Mouse (Mus musculus) cerebellum, adult 8-10 months (tissue): ENCODE results near the gene Sptb.
A peak's percentile ranks its signal among the peaks of the same experiment; 100 is the strongest.

Experiments used
- DNase-seq: peaks from one replicate; pipeline ENCODE4 v3.0.0; 2022

Gene Sptb

DNA sequence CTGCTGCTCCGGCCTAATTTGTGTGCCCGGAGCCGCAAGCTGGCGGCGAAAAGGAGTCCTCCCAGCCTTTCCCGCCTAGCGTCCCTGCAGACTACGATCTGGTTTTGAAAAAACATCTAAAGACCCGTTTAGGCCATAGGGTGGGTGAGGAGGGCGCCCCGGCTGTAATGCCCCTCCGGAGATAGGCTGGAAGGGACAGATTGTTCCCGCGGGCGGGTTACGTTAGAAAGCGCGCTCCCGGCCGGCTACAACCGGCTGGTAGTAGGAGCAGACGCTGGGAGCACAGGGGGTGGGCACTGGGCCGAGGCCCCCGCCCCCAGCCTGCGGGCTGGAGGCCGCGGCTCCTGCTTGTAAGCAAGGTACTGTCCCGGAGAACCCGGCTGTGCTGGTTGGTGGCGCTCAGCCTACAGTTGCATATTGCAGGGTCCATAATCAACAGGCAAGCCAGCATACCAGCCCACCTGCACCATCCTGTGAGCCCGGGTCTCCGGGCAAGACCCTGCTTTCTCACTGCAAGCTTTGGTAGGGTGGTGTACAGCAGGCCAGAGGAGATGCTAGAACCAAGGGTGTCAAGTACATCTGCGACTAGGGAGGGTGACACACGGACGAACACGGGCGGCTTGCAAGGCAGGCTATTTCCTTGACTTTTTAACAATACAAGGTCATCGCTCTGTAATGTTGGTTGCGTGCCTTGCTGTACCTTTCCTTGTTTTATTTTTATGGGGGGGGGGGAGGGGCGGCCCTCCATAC, at the start of gene Sptb:
Gene Sptb, minus strand, starts transcription at position 197 of the 750 bp plus-strand sequence.
- DNase-seq, result peak; percentile 97

DNA sequence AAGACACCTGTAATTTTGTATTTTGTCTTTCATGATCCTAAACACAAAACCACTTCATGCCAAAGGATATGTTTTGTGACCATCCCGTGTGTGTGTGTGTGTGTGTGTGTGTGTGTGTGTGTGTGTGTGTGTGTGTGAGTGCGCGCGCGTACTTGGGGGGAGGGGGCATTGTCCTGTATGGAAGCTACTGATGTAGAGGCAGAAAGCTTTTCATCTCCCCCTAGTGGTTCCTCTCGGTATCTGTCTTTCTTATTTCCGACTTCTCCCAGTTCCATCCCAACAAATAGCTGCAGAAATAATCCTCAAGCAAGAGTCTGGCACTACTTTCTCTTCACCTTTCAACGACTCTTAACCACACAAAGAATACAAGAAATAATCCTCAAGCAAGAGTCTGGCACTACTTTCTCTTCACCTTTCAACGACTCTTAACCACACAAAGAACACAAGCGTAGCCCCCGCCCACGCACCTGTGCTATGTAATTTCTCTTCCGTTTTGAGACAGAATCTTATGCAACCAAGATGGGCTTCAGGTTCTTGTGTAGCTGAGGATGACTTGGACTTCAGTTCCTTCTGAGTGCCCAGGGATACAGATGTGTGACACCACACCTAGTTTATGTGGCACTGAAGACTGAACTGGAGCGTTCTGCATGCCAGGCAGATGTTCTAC, 42.4 kb upstream of the Sptb start:
- DNase-seq, result peak; percentile 69

GRCm38 (mm10) chr12:76750866-76751459, 40.6 kb upstream of the Sptb start:
- DNase-seq, result peak; percentile 47

- no peak for DNase-seq
Observed at GRCm38 (mm10) chr12:76727955-76728354, 17.6 kb upstream of the Sptb start.

DNA sequence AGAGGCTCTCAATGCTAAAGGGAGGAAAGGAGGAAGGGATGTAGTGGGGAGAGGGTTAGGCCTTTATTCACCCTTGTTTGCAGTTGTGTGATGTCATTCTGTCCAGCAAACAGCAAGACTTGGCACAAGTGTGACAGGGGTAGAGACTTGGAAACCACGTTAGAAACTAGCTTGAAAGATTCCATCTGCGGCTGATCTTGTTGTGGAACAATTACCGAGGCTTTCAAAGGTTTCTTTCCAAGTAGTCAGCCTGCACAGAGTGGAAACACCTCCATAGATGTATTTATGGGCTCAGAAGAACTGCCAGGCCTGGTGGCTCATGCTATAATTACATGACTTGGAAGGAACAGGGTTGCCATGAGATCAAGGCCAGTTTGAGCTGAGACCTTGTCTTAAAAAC, 11.7 kb upstream of the Sptb start:
- DNase-seq, result no peak

DNA sequence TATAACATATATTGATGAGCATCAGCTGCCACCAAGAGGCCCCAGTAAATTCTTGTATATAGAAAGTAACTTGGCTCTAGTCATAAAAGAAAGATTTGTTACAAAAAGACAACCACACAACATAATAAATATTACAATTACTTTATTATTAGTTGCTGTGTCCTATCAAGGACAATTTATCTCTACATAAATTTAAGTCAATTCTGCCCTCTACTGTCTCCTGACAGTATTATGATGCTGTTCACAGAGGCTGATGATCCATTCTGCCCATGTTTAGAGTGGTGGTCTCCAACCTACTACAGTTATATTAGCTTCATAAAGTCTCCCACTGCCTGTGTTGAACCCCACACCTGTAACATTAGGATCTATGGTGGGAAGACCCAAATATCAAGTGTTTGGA, 10.2 kb upstream of the Sptb start:
- DNase-seq, result no peak

- no peak for DNase-seq
Observed at GRCm38 (mm10) chr12:76718384-76718783, 8.0 kb upstream of the Sptb start.

- peak; percentile 85 for DNase-seq
Observed at GRCm38 (mm10) chr12:76709795-76710350, 474 bp downstream of the Sptb start.

DNA sequence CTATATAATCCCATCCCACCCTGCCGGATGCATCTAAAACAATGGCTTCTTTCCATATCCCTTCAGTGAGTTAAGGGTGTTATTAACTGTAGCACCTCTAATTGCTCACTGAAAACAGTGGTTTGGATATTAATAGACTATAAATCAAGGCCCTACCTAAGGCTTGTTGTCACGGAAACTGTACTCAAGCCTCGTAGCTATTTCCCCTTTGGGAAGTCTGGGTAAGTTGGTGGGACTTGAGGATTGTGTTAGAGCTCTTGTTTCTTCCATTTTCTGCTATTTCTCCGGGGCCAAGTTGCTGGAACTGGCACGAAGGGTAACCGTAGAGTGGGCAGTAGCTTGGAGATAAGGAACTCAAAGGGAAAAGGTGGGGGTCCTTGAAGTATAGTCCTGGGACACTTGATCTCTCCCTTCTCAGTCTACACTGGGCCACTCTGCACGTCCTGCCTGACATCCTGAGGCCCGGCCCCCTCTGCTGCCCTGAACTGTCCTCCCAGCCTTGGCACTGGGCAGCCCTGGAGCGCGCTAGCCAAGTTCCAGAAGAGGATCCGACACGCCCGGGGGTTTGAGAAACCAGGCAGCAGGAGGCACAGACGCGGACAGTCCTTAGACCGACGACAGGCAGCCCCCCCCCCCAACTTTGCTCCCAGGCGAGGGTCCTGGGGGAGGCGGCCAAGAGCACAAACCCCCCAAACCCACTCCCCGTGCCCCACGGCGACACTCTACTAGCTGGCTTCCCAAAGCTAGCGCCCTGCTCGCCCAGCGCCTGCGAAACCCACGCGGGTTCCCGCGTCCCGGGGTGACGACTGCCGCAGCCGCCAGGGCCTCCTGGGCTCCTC, 1.2 kb downstream of the Sptb start:
- DNase-seq, result peak; percentile 82

- DNase-seq, result no peak
Observed at GRCm38 (mm10) chr12:76708181-76708580, 2.2 kb downstream of the Sptb start.

GRCm38 (mm10) chr12:76696380-76696935, 13.9 kb downstream of the Sptb start:
- DNase-seq, result no peak

- DNase-seq, result no peak
Observed at GRCm38 (mm10) chr12:76695773-76696172, 14.6 kb downstream of the Sptb start.

DNA sequence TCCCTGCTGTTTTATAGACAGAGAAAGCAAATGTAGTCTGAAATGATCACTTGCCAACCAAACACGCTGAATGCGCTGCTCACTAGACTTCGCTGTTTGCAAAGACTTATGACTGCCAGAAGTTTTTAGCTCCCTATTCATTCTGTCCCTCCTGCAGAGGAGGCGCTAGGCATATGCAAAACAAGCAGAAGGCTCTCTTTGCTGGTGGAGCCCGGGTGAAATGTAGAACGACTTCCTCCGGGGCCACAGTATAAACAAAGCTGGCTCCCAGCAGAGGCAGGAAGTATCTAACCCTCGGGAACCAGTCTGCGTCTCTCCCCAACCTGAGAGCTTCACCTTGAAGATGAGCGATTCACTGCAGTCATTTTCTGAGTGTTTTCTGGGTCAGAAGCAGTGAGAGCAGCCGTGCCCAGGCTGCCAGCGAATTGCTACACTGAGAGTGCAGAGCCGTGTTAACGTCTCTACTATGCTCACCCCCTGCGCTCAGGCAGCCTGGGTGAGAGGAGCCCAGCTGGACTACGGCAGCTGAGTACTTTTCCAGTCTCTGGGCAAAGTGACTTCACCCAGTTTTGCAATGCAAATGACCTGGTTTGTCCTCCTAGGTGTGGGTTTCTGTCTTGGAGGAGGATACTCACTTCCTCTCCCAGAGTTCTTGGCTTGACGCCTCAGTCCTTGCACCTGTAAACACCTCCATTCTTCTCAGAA, 15.4 kb downstream of the Sptb start:
- peak; percentile 72 for DNase-seq

DNA sequence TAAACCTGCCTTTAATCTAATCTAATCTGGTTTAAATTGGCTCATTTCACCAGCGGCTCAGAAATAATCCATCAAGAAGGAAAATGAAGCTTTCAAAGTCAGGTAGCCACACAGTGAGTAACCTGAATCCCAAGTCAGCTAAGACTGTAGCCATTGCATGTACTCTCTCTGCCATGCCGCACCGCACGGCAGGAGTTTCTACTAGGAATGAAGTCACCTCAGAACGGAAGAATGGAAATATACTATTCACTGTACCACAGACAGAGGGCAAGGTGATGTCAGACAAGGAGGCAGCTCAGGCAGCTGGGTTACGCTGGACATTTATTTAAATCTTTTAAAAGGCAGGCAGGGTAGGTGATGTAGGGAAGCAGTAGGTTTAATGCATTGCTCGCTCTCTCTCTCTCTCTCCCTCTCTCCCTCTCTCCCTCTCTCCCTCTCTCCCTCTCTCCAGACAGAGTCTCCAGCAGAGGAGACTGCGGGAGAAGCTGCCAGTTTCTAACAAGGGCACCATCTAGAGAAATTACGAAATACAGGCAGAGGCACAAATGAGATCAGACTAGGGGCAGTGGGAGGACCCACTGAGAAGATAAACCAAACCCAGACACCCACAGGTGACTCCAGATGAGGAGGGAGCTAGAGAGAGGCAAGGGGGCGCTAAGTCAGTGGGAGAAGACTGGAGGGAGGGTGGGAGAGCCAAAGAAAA, 22.7 kb downstream of the Sptb start:
- DNase-seq, result no peak

GRCm38 (mm10) chr12:76685647-76686046, 24.7 kb downstream of the Sptb start:
- no peak for DNase-seq

GRCm38 (mm10) chr12:76684493-76684892, 25.9 kb downstream of the Sptb start:
- peak; percentile 86 for DNase-seq

DNA sequence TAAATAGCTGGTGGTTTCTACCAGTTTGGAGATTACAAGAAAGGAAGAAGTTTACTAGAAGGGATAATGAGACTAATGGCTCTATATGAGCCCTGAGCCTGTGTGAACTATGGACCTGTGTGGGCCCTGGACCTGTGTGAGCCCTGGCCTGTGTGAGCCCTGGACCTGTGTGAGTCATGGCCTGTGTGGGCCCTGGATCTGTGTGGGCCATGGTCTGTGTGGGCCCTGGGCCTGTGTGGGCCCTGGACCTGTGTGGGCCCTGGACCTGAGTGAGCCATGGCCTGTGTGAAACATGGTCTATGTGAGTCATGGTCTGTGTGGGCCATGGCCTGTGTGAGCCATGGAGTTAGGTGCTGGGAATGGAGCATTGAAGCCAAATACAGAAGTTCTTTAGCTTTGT, 28.4 kb downstream of the Sptb start:
- no peak for DNase-seq

GRCm38 (mm10) chr12:76677068-76677467, 33.3 kb downstream of the Sptb start:
- no peak for DNase-seq

DNA sequence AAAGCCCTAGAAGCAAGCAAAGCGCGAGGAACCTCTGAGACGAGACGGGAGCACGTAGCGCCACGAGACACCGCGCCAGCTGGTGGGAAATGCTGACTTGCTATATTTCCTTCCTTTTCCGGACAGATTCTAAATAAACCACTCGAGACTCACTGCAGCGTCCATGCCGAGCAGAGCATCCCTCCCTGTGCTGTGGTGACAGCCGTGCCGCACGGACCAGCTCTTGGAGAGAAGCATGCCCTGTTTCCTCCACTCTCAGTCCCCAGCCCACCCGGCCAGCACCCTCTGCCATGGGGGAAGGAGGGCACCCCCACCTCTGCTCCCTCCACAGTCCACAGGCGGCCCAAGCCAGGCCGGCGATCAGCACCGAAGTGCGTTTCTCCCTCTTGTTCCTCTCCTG, 33.9 kb downstream of the Sptb start:
- DNase-seq, result no peak

GRCm38 (mm10) chr12:76675364-76675763, 35.0 kb downstream of the Sptb start:
- DNase-seq, result no peak

DNA sequence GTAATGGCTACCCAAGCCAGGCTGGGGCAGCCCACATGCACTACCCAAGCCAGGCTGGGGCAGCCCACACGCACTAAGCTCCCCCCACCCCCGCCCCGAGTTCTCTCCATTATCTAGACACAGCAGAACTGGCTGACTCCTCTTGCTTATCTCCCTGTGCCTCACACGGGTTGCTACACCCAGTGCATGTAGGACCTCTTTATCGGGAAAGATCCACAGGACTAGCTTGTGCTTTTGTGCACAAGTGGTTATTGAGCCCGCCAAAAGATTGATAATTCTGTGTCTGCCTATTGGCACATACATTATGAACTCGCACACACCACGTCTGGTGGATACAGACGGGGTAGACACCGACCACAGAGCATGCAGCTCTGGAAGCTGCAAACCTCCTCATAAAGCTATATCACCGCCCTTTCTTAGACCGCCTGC, 36.5 kb downstream of the Sptb start:
- DNase-seq, result no peak
